Mouse (Mus musculus) kidney, adult 2 months (tissue): ENCODE data around the gene Cblb.

Experiments
- CTCF ChIP-seq: fragments of 200-500 bp; conservative IDR thresholded peaks from 2 replicates; pipeline ENCODE4 v1.5.1; 2011; ENCODE audit warnings: low read depth, mild to moderate bottlenecking, control low read depth, low read length, moderate library complexity, mixed read lengths; ENCODE audit not compliant: insufficient read depth, insufficient read length
- POLR2A ChIP-seq: fragments of 200-500 bp; IDR thresholded peaks from one replicate; pipeline ENCODE4 v1.6.1; 2011; ENCODE audit warnings: low read depth, low read length, control low read depth

GRCm38 (mm10) chr16:52146976-52147696 lies 116.1 kb downstream of the Cblb start:
- TF ChIP-seq CTCF (no peak), POLR2A (no peak)
